Mouse (Mus musculus) spleen, adult 2 months (tissue): Measurements from ENCODE around the gene Sppl2c.

Source experiments
- CTCF ChIP-seq: fragments of 200-500 bp; IDR thresholded peaks from 2 replicates; pipeline ENCODE4 v1.5.1; 2011; ENCODE audit warnings: mild to moderate bottlenecking, inconsistent platforms; ENCODE audit not compliant: insufficient read depth, insufficient read length, insufficient replicate concordance; ENCODE audit errors: extremely low read depth
- POLR2A ChIP-seq: fragments of 200-500 bp; IDR thresholded peaks from 2 replicates; pipeline ENCODE4 v1.6.1; 2011; ENCODE audit warnings: low read depth, low read length, inconsistent platforms

DNA sequence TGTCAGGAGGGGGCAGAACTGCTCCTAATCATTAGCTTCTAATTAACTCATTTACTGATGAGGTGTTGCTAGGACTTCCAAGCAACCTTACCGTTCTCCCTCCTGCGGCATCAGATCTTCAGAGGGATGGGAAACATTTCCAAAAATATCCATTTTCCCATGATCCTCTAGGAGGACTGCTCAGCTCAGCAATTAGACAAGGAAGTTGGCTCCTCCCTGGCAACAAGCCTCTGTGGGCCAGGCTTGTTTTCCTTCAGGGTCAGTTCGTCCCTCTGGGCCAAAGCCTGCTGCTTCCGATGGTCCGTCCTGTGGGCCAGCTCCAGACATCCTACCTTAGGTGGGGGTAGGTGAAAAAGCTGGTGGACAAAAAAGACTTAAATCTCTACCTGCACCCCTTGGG is 25.0 kb upstream of the Sppl2c start:
- TF ChIP-seq CTCF (no peak), POLR2A (no peak)
